Mouse (Mus musculus): Measurements from ENCODE around the gene Slc10a4. TPM values are rescaled to one million over a fixed set of nuclear protein-coding genes. Genes with fewer than 3 reads are reported as not detected.
A peak's percentile ranks its signal among the peaks of the same experiment; 100 is the strongest.
"Not testable (repeated sequence)": the region's sequence is repeated elsewhere in the genome, so short reads cannot be mapped to it uniquely, and the experiment has no call there.

Gene Slc10a4
- polyA plus RNA-seq, 1 experiment from 2014 or later = 0.09 TPM

GRCm38 (mm10) chr5:73008230-73008629 lies 1.5 kb downstream of the Slc10a4 start:
- ATAC-seq (ENCODE audit: low read depth) = not testable (repeated sequence)
- peaks cover 36% of the 10 kb centered on the region for H3K27me3 ChIP-seq (ENCODE audit: control insufficient read depth, insufficient read depth, low read depth, low read length)

GRCm38 (mm10) chr5:73011806-73012205 lies 5.1 kb downstream of the Slc10a4 start:
- H3K4me3 ChIP-seq (ENCODE audit: low read depth, low read length); H3K9me3 ChIP-seq (replicated peaks; ENCODE audit: control insufficient read depth, low read length); ATAC-seq (ENCODE audit: low read depth); H3K4me1 ChIP-seq (ENCODE audit: control insufficient read depth, low read depth, low read length); H3K9ac ChIP-seq (ENCODE audit: low read depth, low read length); H3K4me2 ChIP-seq (ENCODE audit: low read depth, low read length); H3K36me3 ChIP-seq (ENCODE audit: control insufficient read depth, insufficient read depth); H3K27ac ChIP-seq (ENCODE audit: low read length): not testable (repeated sequence)
- H3K27me3 ChIP-seq (ENCODE audit: control insufficient read depth, insufficient read depth, low read depth, low read length) = peaks cover 44% of the 10 kb centered on the region
- WGBS (ENCODE audit: insufficient replicate concordance) = 60% methylated on average over 15 of the region's 16 CpGs

More at GRCm38 (mm10) chr5:73008230-73008629, 1.5 kb downstream of the Slc10a4 start:
- H3K4me3 ChIP-seq (ENCODE audit: low read depth, low read length); H3K9me3 ChIP-seq (replicated peaks; ENCODE audit: control insufficient read depth, low read length); H3K9ac ChIP-seq (ENCODE audit: low read depth, low read length); H3K4me1 ChIP-seq (ENCODE audit: control insufficient read depth, low read depth, low read length); H3K27ac ChIP-seq (ENCODE audit: low read length); H3K36me3 ChIP-seq (ENCODE audit: control insufficient read depth, insufficient read depth); H3K4me2 ChIP-seq (ENCODE audit: low read depth, low read length): not testable (repeated sequence)
- 20% methylated on average over 8 of the region's 8 CpGs for WGBS (ENCODE audit: insufficient replicate concordance)

- not testable (repeated sequence) for ATAC-seq (ENCODE audit: low read depth); H3K4me3 ChIP-seq (ENCODE audit: low read depth, low read length); H3K36me3 ChIP-seq (ENCODE audit: control insufficient read depth, insufficient read depth); H3K4me1 ChIP-seq (ENCODE audit: control insufficient read depth, low read depth, low read length); H3K9ac ChIP-seq (ENCODE audit: low read depth, low read length); H3K27ac ChIP-seq (ENCODE audit: low read length); H3K9me3 ChIP-seq (replicated peaks; ENCODE audit: control insufficient read depth, low read length); H3K4me2 ChIP-seq (ENCODE audit: low read depth, low read length)
- H3K27me3 ChIP-seq (ENCODE audit: control insufficient read depth, insufficient read depth, low read depth, low read length) = peaks cover 31% of the 10 kb centered on the region
- 15% methylated on average over 23 of the region's 27 CpGs for WGBS (ENCODE audit: insufficient replicate concordance)
These were observed 6.4 kb downstream of the Slc10a4 start for GRCm38 (mm10) chr5:73012884-73013610.

GRCm38 (mm10) chr5:73013611-73014287 lies 7.1 kb downstream of the Slc10a4 start:
- not testable (repeated sequence) for H3K36me3 ChIP-seq (ENCODE audit: control insufficient read depth, insufficient read depth); H3K4me1 ChIP-seq (ENCODE audit: control insufficient read depth, low read depth, low read length); H3K9me3 ChIP-seq (replicated peaks; ENCODE audit: control insufficient read depth, low read length); H3K27ac ChIP-seq (ENCODE audit: low read length); H3K9ac ChIP-seq (ENCODE audit: low read depth, low read length); ATAC-seq (ENCODE audit: low read depth)
- Histone ChIP-seq H3K4me2 (ENCODE audit: low read depth, low read length) (peak overlapping the region; percentile 49), H3K27me3 (ENCODE audit: control insufficient read depth, insufficient read depth, low read depth, low read length) (peaks cover 30% of the 10 kb centered on the region), H3K4me3 (ENCODE audit: low read depth, low read length) (peak overlapping the region; percentile 38)
- WGBS (ENCODE audit: insufficient replicate concordance) = 2% methylated on average over 47 of the region's 65 CpGs

- Histone ChIP-seq H3K4me2 (ENCODE audit: low read depth, low read length) (no peak overlapping the region), H3K9ac (ENCODE audit: low read depth, low read length) (no peak overlapping the region), H3K27ac (ENCODE audit: low read length) (no peak overlapping the region), H3K4me3 (ENCODE audit: low read depth, low read length) (no peak overlapping the region), H3K27me3 (ENCODE audit: control insufficient read depth, insufficient read depth, low read depth, low read length) (peaks cover 30% of the 10 kb centered on the region), H3K36me3 (ENCODE audit: control insufficient read depth, insufficient read depth) (no peaks in the 10 kb centered on the region), H3K9me3 (replicated peaks; ENCODE audit: control insufficient read depth, low read length) (no peaks in the 10 kb centered on the region), H3K4me1 (ENCODE audit: control insufficient read depth, low read depth, low read length) (no peaks in the 10 kb centered on the region; the same call in 1 of the 2 replicates)
- no peak for ATAC-seq (ENCODE audit: low read depth)
- 45% methylated on average over 9 of the region's 9 CpGs for WGBS (ENCODE audit: insufficient replicate concordance)
These were observed 8.1 kb downstream of the Slc10a4 start for GRCm38 (mm10) chr5:73014745-73015144.

GRCm38 (mm10) chr5:73023801-73024200 lies 17.1 kb downstream of the Slc10a4 start:
- Histone ChIP-seq H3K36me3 (ENCODE audit: control insufficient read depth, insufficient read depth) (peaks cover 33% of the 10 kb centered on the region), H3K9me3 (replicated peaks; ENCODE audit: control insufficient read depth, low read length) (no peaks in the 10 kb centered on the region), H3K9ac (ENCODE audit: low read depth, low read length) (no peak overlapping the region), H3K4me1 (ENCODE audit: control insufficient read depth, low read depth, low read length) (no peaks in the 10 kb centered on the region), H3K27ac (ENCODE audit: low read length) (no peak overlapping the region), H3K4me3 (ENCODE audit: low read depth, low read length) (no peak overlapping the region), H3K4me2 (ENCODE audit: low read depth, low read length) (no peak overlapping the region), H3K27me3 (ENCODE audit: control insufficient read depth, insufficient read depth, low read depth, low read length) (no peaks in the 10 kb centered on the region)
- WGBS (ENCODE audit: insufficient replicate concordance) = 91% methylated on average over 13 of the region's 13 CpGs
- ATAC-seq (ENCODE audit: low read depth) = no peak

GRCm38 (mm10) chr5:73028646-73029045 lies 22.0 kb downstream of the Slc10a4 start:
- no peak for ATAC-seq (ENCODE audit: low read depth)
- WGBS (ENCODE audit: insufficient replicate concordance) = 85% methylated on average over 13 of the region's 13 CpGs
- peaks cover 43% of the 10 kb centered on the region for H3K36me3 ChIP-seq (ENCODE audit: control insufficient read depth, insufficient read depth)

GRCm38 (mm10) chr5:73032481-73032880 lies 25.8 kb downstream of the Slc10a4 start:
- no peak overlapping the region for H3K27ac ChIP-seq (ENCODE audit: low read length)
- H3K9me3 ChIP-seq (replicated peaks; ENCODE audit: control insufficient read depth, low read length) = no peaks in the 10 kb centered on the region
- no peaks in the 10 kb centered on the region for H3K27me3 ChIP-seq (ENCODE audit: control insufficient read depth, insufficient read depth, low read depth, low read length)
- H3K4me2 ChIP-seq (ENCODE audit: low read depth, low read length) = no peak overlapping the region
- H3K9ac ChIP-seq (ENCODE audit: low read depth, low read length) = no peak overlapping the region
- ATAC-seq (ENCODE audit: low read depth) = no peak
- peaks cover 40% of the 10 kb centered on the region for H3K36me3 ChIP-seq (ENCODE audit: control insufficient read depth, insufficient read depth)
- H3K4me3 ChIP-seq (ENCODE audit: low read depth, low read length) = no peak overlapping the region
- WGBS (ENCODE audit: insufficient replicate concordance) = 89% methylated on average over 11 of the region's 11 CpGs
- no peaks in the 10 kb centered on the region for H3K4me1 ChIP-seq (ENCODE audit: control insufficient read depth, low read depth, low read length)

More at GRCm38 (mm10) chr5:73028646-73029045, 22.0 kb downstream of the Slc10a4 start:
- Histone ChIP-seq H3K9ac (ENCODE audit: low read depth, low read length) (no peak overlapping the region), H3K9me3 (replicated peaks; ENCODE audit: control insufficient read depth, low read length) (no peaks in the 10 kb centered on the region), H3K4me1 (ENCODE audit: control insufficient read depth, low read depth, low read length) (no peaks in the 10 kb centered on the region), H3K27me3 (ENCODE audit: control insufficient read depth, insufficient read depth, low read depth, low read length) (no peaks in the 10 kb centered on the region), H3K4me2 (ENCODE audit: low read depth, low read length) (no peak overlapping the region), H3K4me3 (ENCODE audit: low read depth, low read length) (no peak overlapping the region), H3K27ac (ENCODE audit: low read length) (no peak overlapping the region)

- no peak for ATAC-seq (ENCODE audit: low read depth)
- H3K4me1 ChIP-seq (ENCODE audit: control insufficient read depth, low read depth, low read length) = no peaks in the 10 kb centered on the region
- WGBS (ENCODE audit: insufficient replicate concordance) = 94% methylated on average over 2 of the region's 2 CpGs
- H3K9me3 ChIP-seq (replicated peaks; ENCODE audit: control insufficient read depth, low read length) = no peaks in the 10 kb centered on the region; the same call in 1 of the 2 replicates
- H3K36me3 ChIP-seq (ENCODE audit: control insufficient read depth, insufficient read depth) = peaks cover 51% of the 10 kb centered on the region
- no peak overlapping the region for H3K4me2 ChIP-seq (ENCODE audit: low read depth, low read length)
- no peaks in the 10 kb centered on the region for H3K27me3 ChIP-seq (ENCODE audit: control insufficient read depth, insufficient read depth, low read depth, low read length)
- H3K27ac ChIP-seq (ENCODE audit: low read length) = no peak overlapping the region
- no peak overlapping the region for H3K4me3 ChIP-seq (ENCODE audit: low read depth, low read length)
- H3K9ac ChIP-seq (ENCODE audit: low read depth, low read length) = no peak overlapping the region
These were observed 37.4 kb downstream of the Slc10a4 start for GRCm38 (mm10) chr5:73044055-73044454.
